ENCODE assay signal across 26 mouse cellular contexts in the genomic region with DNA sequence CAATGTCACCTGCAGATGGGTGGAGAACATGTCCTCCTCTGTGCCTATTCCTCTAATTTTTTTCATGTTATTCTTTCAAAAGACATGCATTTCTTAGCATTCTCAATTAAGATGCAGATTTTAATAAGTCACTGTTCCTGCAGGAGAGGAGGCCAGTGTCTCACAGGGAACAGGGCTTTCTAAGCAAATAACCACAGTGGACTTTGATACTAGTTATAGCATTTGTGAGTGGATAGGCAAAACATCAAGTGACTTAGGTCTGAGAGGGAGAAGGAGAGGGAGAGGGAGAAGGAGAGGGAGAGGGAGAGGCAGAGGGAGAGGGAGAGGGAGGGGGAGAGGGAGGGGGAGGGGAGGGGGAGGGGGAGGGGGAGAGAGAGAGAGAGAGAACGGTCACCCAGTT. TPM values are rescaled to one million over a fixed set of nuclear protein-coding genes. Genes with fewer than 3 reads are reported as not detected.
A peak's percentile ranks its signal among the peaks of the same experiment; 100 is the strongest.
DNase-seq lines count a peak whose midpoint lies in the region; ATAC-seq and TF ChIP-seq lines count a peak whose summit lies in the region.
"Had no signal": no experiment of that assay in that cellular context is flagged by ENCODE, and none has a peak within 500 bp of the region (broad histone marks: within the 10 kb centered on the region; RNA-seq: fewer than 3 reads in every experiment).

No protein-coding gene starts in this region.

- WGBS in intestine, embryonic 15.5 days: 80% methylated on average over 1 of the region's 1 CpGs
- WGBS in intestine, postnatal 0 days: 80% methylated on average over 1 of the region's 1 CpGs

- H3K4me1 ChIP-seq in intestine, embryonic 15.5 days (replicated peaks): no peaks in the 10 kb centered on the region
- H3K4me1 ChIP-seq in intestine, postnatal 0 days (replicated peaks; ENCODE audit: control insufficient read depth, insufficient read depth, low read length): 0 out of 2 replicates have a peak, but pooled peaks cover 8% of the 10 kb centered on the region

- H3K36me3 ChIP-seq in intestine, embryonic 15.5 days: no peaks in the 10 kb centered on the region
- H3K36me3 ChIP-seq in intestine, postnatal 0 days (ENCODE audit: control insufficient read depth, insufficient read depth): no peaks in the 10 kb centered on the region
- H3K36me3 ChIP-seq: heart, embryonic 12.5 days; hindbrain, embryonic 13.5 days; neural tube, embryonic 15.5 days had no signal

- no peak for TF ChIP-seq CTCF in intestine, postnatal 0 days (IDR thresholded peaks at IDR 0.05; ENCODE audit: low read depth)

- H3K4me2 ChIP-seq in intestine, embryonic 15.5 days (replicated peaks): no peak overlapping the region
- no peak overlapping the region for H3K4me2 ChIP-seq in intestine, postnatal 0 days (replicated peaks; ENCODE audit: low read depth)
- H3K4me2 ChIP-seq: forebrain, embryonic 13.5 days; heart, embryonic 12.5 days; hindbrain, embryonic 13.5 days; neural tube, embryonic 15.5 days had no signal

- H3K27me3 ChIP-seq in intestine, embryonic 15.5 days (replicated peaks): no peaks in the 10 kb centered on the region
- no peaks in the 10 kb centered on the region for H3K27me3 ChIP-seq in intestine, postnatal 0 days (replicated peaks; ENCODE audit: control insufficient read depth, insufficient read depth, low read length)
- H3K27me3 ChIP-seq: forebrain, embryonic 13.5 days; heart, embryonic 12.5 days; neural tube, embryonic 15.5 days had no signal

- peak; percentile 18 to 69 for DNase-seq in kidney, adult 8-10 months
- DNase-seq in kidney, postnatal 4 days: no peak
- DNase-seq in yolk sac, embryonic 10.5 days (ENCODE audit: low spot score): peak; percentile 49
- no peak for DNase-seq in left cerebral cortex, postnatal 4 days
- DNase-seq: adrenal gland, adult 2 months; adrenal gland, postnatal 36 days; B cell, adult 2 months; cerebellum, postnatal 10 days; gastrocnemius, postnatal 14 days; heart, adult 18-20 months; heart, postnatal 4 days; lung, adult 2 months; lung, postnatal 14 days; midbrain, embryonic 14.5 days; retina, postnatal 1 day; right cerebral cortex, postnatal 14 days; thymus, postnatal 4 days had no signal

- intact Hi-C loops in left cerebral cortex, postnatal 4 days (cut with DNase I): no loop called here

- H3K27ac ChIP-seq in intestine, embryonic 15.5 days: 0 out of 2 replicates have a peak overlapping the region, but pooled peaks have one; percentile 10
- peak overlapping the region; percentile 22; the same call in 1 of the 2 replicates for H3K27ac ChIP-seq in intestine, postnatal 0 days (ENCODE audit: low read depth, low read length)
- H3K27ac ChIP-seq: forebrain, embryonic 13.5 days; hindbrain, embryonic 13.5 days; layer of hippocampus, adult 2 months; left cerebral cortex, adult 2 months; liver, embryonic 14.5 days; neural tube, embryonic 15.5 days had no signal

- peak; percentile 87 for ATAC-seq in intestine, embryonic 15.5 days
- ATAC-seq in intestine, postnatal 0 days: peak; percentile 84
- ATAC-seq: forebrain, embryonic 13.5 days had no signal

- H3K9ac ChIP-seq in intestine, embryonic 15.5 days: no peak overlapping the region
- no peak overlapping the region for H3K9ac ChIP-seq in intestine, postnatal 0 days (ENCODE audit: low read depth, low read length)
- H3K9ac ChIP-seq: forebrain, embryonic 13.5 days; heart, embryonic 12.5 days; hindbrain, embryonic 13.5 days; liver, embryonic 14.5 days; neural tube, embryonic 15.5 days had no signal

- H3K4me3 ChIP-seq in intestine, embryonic 15.5 days (replicated peaks): no peak overlapping the region
- H3K4me3 ChIP-seq in intestine, postnatal 0 days (ENCODE audit: low read depth, low read length): no peak overlapping the region
- H3K4me3 ChIP-seq: forebrain, embryonic 13.5 days; heart, embryonic 12.5 days; hindbrain, embryonic 13.5 days; layer of hippocampus, adult 2 months; left cerebral cortex, adult 2 months; neural tube, embryonic 15.5 days had no signal

- no peaks in the 10 kb centered on the region for H3K9me3 ChIP-seq in intestine, embryonic 15.5 days
- no peaks in the 10 kb centered on the region for H3K9me3 ChIP-seq in intestine, postnatal 0 days (ENCODE audit: control insufficient read depth)
- H3K9me3 ChIP-seq: forebrain, embryonic 13.5 days; heart, embryonic 12.5 days; hindbrain, embryonic 13.5 days; neural tube, embryonic 15.5 days had no signal

RNA-seq across cellular contexts. Expression of a gene that starts 50.4 kb away (rescaled TPM):
- 10.1 and 11.5 TPM in 2 replicates for polyA plus RNA-seq in intestine, embryonic 15.5 days (2015; fragmentation: Nextera tagmentation; extraction: Ambion mirVana)
- 23.9 and 31.6 TPM in 2 replicates for polyA plus RNA-seq in intestine, postnatal 0 days (2015; fragmentation: Nextera tagmentation; extraction: Ambion mirVana)
- total RNA-seq in left cerebral cortex, postnatal 4 days (2021): 10 to 100 TPM; 37.8 to 41.9 TPM

Comparison
In these comparisons a context has a peak if more than half of its experiments do, and no peak if none do; other contexts are left out.
1. DNase-seq: peak in kidney, adult 8-10 months (2 of 2) and yolk sac, embryonic 10.5 days (single experiment); none in kidney, postnatal 4 days (0 of 2) and left cerebral cortex, postnatal 4 days (single experiment).